Mouse (Mus musculus) kidney, postnatal 14 days (tissue): ENCODE measurements around the gene Rnf121.

Experiments used
- DNase-seq: peaks from one replicate; pipeline ENCODE4 v3.0.0; 2022; ENCODE audit warnings: mixed read lengths

Gene Rnf121

GRCm38 (mm10) chr7:101998194-101998927 lies 66.9 kb downstream of the Rnf121 start:
- DNase-seq = peak; percentile 88

- DNase-seq = no peak
Measured at GRCm38 (mm10) chr7:101994241-101994640, 71.0 kb downstream of the Rnf121 start.

- DNase-seq = no peak
Measured at GRCm38 (mm10) chr7:101985081-101985480, 80.2 kb downstream of the Rnf121 start.

- DNase-seq = no peak
Measured at GRCm38 (mm10) chr7:101982735-101983134, 82.5 kb downstream of the Rnf121 start.

GRCm38 (mm10) chr7:101974505-101974904 lies 90.8 kb downstream of the Rnf121 start:
- no peak for DNase-seq

- no peak for DNase-seq
Measured at GRCm38 (mm10) chr7:101973730-101974129, 91.5 kb downstream of the Rnf121 start.

GRCm38 (mm10) chr7:101971721-101972120 lies 93.5 kb downstream of the Rnf121 start:
- no peak for DNase-seq

GRCm38 (mm10) chr7:101970821-101971461 lies 94.3 kb downstream of the Rnf121 start:
- peak; percentile 86 for DNase-seq

- DNase-seq = peak; percentile 97
Measured at GRCm38 (mm10) chr7:101970429-101970775, 94.9 kb downstream of the Rnf121 start.

- DNase-seq = peak; percentile 93
Measured at GRCm38 (mm10) chr7:101969694-101970428, 95.4 kb downstream of the Rnf121 start.
